Mouse (Mus musculus) brain, embryonic 14.5 days (tissue): ENCODE measurements around the gene Gipc2.

Experiments
- CTCF ChIP-seq: fragments of 200-500 bp; IDR thresholded peaks from 2 replicates; pipeline ENCODE4 v1.5.1; 2012; ENCODE audit warnings: inconsistent platforms, mild to moderate bottlenecking, moderate library complexity, borderline replicate concordance; ENCODE audit not compliant: insufficient read depth, insufficient read length; ENCODE audit errors: extremely low read depth
- POLR2A ChIP-seq: fragments of 200-500 bp; IDR thresholded peaks from 2 replicates; pipeline ENCODE4 v1.6.1; 2012; ENCODE audit warnings: mild to moderate bottlenecking, inconsistent platforms, borderline replicate concordance; ENCODE audit not compliant: poor library complexity, insufficient read depth, insufficient read length, severe bottlenecking; ENCODE audit errors: extremely low read depth

GRCm38 (mm10) chr3:152155296-152155948 lies 10.6 kb downstream of the Gipc2 start:
- no peak for TF ChIP-seq CTCF
- TF ChIP-seq POLR2A: no peak
